Mouse (Mus musculus): ENCODE data around the gene Fam98c. TPM values are rescaled to one million over a fixed set of nuclear protein-coding genes. Genes with fewer than 3 reads are reported as not detected.
"Not testable (repeated sequence)": the region's sequence is repeated elsewhere in the genome, so short reads cannot be mapped to it uniquely, and the experiment has no call there.

The Fam98c gene
- polyA plus RNA-seq, 1 experiment from 2014 or later: 16.3 TPM

DNA sequence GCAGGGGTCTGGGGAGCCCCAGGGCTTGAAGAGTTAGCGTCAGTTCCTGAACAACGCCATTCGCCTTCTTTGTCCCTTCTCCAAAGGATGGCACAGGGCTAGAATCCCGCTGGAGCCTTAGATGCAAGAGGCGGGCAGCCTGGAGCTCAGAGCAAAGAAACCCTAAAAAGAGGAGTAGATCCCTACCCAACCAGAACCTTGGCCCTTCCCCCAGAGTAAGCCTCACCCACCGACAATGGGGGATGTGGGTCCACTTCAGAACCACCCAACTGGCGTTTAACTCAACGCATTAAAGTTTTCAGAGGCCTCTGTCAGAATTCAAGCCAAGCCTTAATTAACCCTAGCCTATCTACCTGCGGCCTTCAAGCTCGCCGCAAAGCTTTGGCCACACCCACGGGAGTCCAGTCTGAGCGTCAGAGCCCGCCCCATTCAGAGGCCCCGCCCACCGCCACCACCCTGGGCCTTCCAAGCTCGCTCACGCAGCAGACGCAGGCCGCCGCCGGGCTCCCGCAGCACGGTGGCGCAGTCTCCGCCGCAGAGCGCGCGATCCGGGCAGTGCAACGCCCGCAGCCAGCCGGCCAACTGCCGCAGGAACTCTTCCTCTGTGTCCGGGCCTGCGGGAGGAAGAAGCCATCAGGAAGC lies 717 bp downstream of the Fam98c start:
- Histone ChIP-seq H3K4me1 (ENCODE audit: insufficient read depth) (0 out of 2 replicates have a peak, but pooled peaks cover 3% of the 10 kb centered on the region), H3K4me3 (ENCODE audit: low read depth, low read length) (peak overlapping the region; percentile 80), H3K9ac (peak overlapping the region; percentile 70), H3K4me2 (peak overlapping the region; percentile 97), H3K27ac (ENCODE audit: low read depth) (peak overlapping the region; percentile 84), H3K36me3 (ENCODE audit: insufficient read depth) (no peaks in the 10 kb centered on the region), H3K27me3 (ENCODE audit: insufficient read depth, low read length) (peaks cover 19% of the 10 kb centered on the region), H3K9me3 (ENCODE audit: low read depth, low read length) (no peaks in the 10 kb centered on the region)
- ATAC-seq (ENCODE audit: insufficient read depth) (peak; percentile 93), DNase-seq (peak; percentile 92)
- TF ChIP-seq CTCF (IDR thresholded peaks at IDR 0.05; ENCODE audit: low read depth): no peak
- WGBS: 7% methylated on average over 37 of the region's 37 CpGs

DNA sequence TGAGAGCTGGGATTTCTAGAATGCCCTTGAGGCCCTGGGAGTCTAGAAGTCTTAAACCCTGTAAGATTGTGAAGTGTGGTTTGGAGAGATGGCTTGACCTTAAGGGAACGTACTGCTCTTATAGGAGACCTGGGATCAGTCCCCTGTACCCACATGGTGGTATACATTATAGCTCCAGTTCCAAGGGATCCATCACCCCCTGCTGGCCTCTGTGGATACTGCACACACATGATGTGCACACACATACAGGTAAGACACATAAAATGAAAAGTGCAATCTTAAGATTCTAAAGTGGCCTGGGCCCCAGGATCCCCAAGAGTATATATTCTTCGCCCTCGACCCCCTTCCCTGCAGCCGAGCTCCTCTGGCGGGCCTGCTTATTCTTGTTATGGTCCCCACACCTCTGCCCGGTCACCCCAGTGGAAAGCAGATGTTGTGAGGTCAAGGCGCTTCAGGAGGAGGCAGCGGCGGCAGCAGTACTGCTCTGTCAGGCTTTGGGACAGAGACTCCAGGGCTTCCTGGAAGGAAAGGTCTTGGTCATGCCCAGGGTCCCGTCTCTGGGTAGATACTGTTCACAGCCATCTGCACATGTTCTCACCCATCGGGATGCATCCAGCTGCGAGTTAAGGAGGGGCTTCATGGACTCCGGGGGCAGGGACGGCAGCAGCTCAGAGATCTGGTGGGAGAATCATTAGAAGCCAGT lies 1.9 kb downstream of the Fam98c start:
- Histone ChIP-seq H3K4me3 (ENCODE audit: low read depth, low read length) (no peak overlapping the region), H3K9ac (no peak overlapping the region), H3K9me3 (ENCODE audit: low read depth, low read length) (no peaks in the 10 kb centered on the region), H3K27me3 (ENCODE audit: insufficient read depth, low read length) (peaks cover 13% of the 10 kb centered on the region), H3K27ac (ENCODE audit: low read depth) (no peak overlapping the region), H3K36me3 (ENCODE audit: insufficient read depth) (no peaks in the 10 kb centered on the region), H3K4me2 (no peak overlapping the region), H3K4me1 (ENCODE audit: insufficient read depth) (0 out of 2 replicates have a peak, but pooled peaks cover 3% of the 10 kb centered on the region)
- DNase-seq: no peak
- 93% methylated on average over 14 of the region's 14 CpGs for WGBS
- no peak for ATAC-seq (ENCODE audit: insufficient read depth)
- peak; percentile 17; the same call in 1 of the 2 replicates for TF ChIP-seq CTCF (IDR thresholded peaks at IDR 0.05; ENCODE audit: low read depth)

DNA sequence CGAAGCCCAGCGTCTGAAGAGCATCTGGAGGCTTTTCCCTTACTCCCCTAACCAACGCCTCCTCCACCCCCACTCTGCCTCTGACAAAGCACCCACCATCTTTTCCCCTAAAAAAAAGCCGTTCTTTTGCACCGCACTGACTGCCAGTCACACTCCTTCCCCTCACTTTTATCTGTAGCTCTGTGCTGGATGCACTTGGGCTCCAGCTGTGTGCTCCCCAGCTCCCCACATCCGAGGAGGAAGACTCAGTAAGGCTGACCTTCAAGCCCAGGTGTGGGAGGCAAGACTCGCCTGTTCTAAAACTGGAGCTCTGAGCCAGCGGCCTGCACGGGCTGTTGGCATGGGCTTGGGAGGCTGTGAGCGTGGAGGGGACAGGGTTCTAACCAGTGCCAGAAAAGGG lies 4.5 kb downstream of the Fam98c start:
- 56% methylated on average over 10 of the region's 10 CpGs for WGBS
- Histone ChIP-seq H3K9me3 (ENCODE audit: low read depth, low read length) (no peaks in the 10 kb centered on the region), H3K9ac (no peak overlapping the region), H3K4me1 (ENCODE audit: insufficient read depth) (0 out of 2 replicates have a peak, but pooled peaks cover 2% of the 10 kb centered on the region), H3K27me3 (ENCODE audit: insufficient read depth, low read length) (no peaks in the 10 kb centered on the region), H3K4me2 (no peak overlapping the region), H3K36me3 (ENCODE audit: insufficient read depth) (no peaks in the 10 kb centered on the region), H3K4me3 (ENCODE audit: low read depth, low read length) (no peak overlapping the region), H3K27ac (ENCODE audit: low read depth) (no peak overlapping the region)
- DNase-seq (no peak), ATAC-seq (ENCODE audit: insufficient read depth) (no peak)
- no peak for TF ChIP-seq CTCF (IDR thresholded peaks at IDR 0.05; ENCODE audit: low read depth)

GRCm38 (mm10) chr7:29148771-29149170 lies 7.3 kb downstream of the Fam98c start:
- no peak overlapping the region for H3K4me3 ChIP-seq (ENCODE audit: low read depth, low read length)
- no peaks in the 10 kb centered on the region for H3K36me3 ChIP-seq (ENCODE audit: insufficient read depth)
- no peak overlapping the region for H3K27ac ChIP-seq (ENCODE audit: low read depth)
- no peak overlapping the region for H3K9ac ChIP-seq
- no peaks in the 10 kb centered on the region for H3K4me1 ChIP-seq (ENCODE audit: insufficient read depth)
- DNase-seq (no peak), ATAC-seq (ENCODE audit: insufficient read depth) (no peak)
- WGBS: 90% methylated on average over 15 of the region's 15 CpGs
- TF ChIP-seq CTCF (IDR thresholded peaks at IDR 0.05; ENCODE audit: low read depth): no peak
- no peaks in the 10 kb centered on the region for H3K27me3 ChIP-seq (ENCODE audit: insufficient read depth, low read length)
- H3K9me3 ChIP-seq (ENCODE audit: low read depth, low read length): no peaks in the 10 kb centered on the region
- H3K4me2 ChIP-seq: no peak overlapping the region

- H3K27ac ChIP-seq (ENCODE audit: low read depth): no peak overlapping the region
- H3K4me2 ChIP-seq: no peak overlapping the region
- ATAC-seq (ENCODE audit: insufficient read depth): no peak
- no peak for DNase-seq
- 65% methylated on average over 7 of the region's 7 CpGs for WGBS
- no peaks in the 10 kb centered on the region for H3K9me3 ChIP-seq (ENCODE audit: low read depth, low read length)
- no peaks in the 10 kb centered on the region for H3K4me1 ChIP-seq (ENCODE audit: insufficient read depth)
- no peak overlapping the region for H3K4me3 ChIP-seq (ENCODE audit: low read depth, low read length)
- H3K36me3 ChIP-seq (ENCODE audit: insufficient read depth): no peaks in the 10 kb centered on the region
- H3K9ac ChIP-seq: no peak overlapping the region
- TF ChIP-seq CTCF (IDR thresholded peaks at IDR 0.05; ENCODE audit: low read depth): no peak
- H3K27me3 ChIP-seq (ENCODE audit: insufficient read depth, low read length): no peaks in the 10 kb centered on the region
These were observed 9.2 kb downstream of the Fam98c start for GRCm38 (mm10) chr7:29146625-29147367.

GRCm38 (mm10) chr7:29144006-29144405 lies 12.0 kb downstream of the Fam98c start:
- H3K4me2 ChIP-seq: no peak overlapping the region
- H3K9ac ChIP-seq: no peak overlapping the region
- H3K9me3 ChIP-seq (ENCODE audit: low read depth, low read length): no peaks in the 10 kb centered on the region
- H3K36me3 ChIP-seq (ENCODE audit: insufficient read depth): no peaks in the 10 kb centered on the region
- no peaks in the 10 kb centered on the region for H3K4me1 ChIP-seq (ENCODE audit: insufficient read depth)
- ATAC-seq (ENCODE audit: insufficient read depth): no peak
- H3K27me3 ChIP-seq (ENCODE audit: insufficient read depth, low read length): no peaks in the 10 kb centered on the region
- TF ChIP-seq CTCF (IDR thresholded peaks at IDR 0.05; ENCODE audit: low read depth): no peak
- no peak overlapping the region for H3K4me3 ChIP-seq (ENCODE audit: low read depth, low read length)
- WGBS: 86% methylated on average over 4 of the region's 4 CpGs
- no peak for DNase-seq
- H3K27ac ChIP-seq (ENCODE audit: low read depth): no peak overlapping the region

GRCm38 (mm10) chr7:29141416-29141815 lies 14.6 kb downstream of the Fam98c start:
- 65% methylated on average over 8 of the region's 8 CpGs for WGBS
- Histone ChIP-seq H3K4me1 (ENCODE audit: insufficient read depth) (no peaks in the 10 kb centered on the region), H3K27ac (ENCODE audit: low read depth) (no peak overlapping the region), H3K36me3 (ENCODE audit: insufficient read depth) (no peaks in the 10 kb centered on the region), H3K27me3 (ENCODE audit: insufficient read depth, low read length) (no peaks in the 10 kb centered on the region), H3K9ac (no peak overlapping the region), H3K9me3 (ENCODE audit: low read depth, low read length) (no peaks in the 10 kb centered on the region), H3K4me2 (no peak overlapping the region), H3K4me3 (ENCODE audit: low read depth, low read length) (no peak overlapping the region)
- no peak for TF ChIP-seq CTCF (IDR thresholded peaks at IDR 0.05; ENCODE audit: low read depth)
- ATAC-seq (ENCODE audit: insufficient read depth): no peak
- no peak for DNase-seq

- 84% methylated on average over 3 of the region's 4 CpGs for WGBS
- not testable (repeated sequence) for ATAC-seq (ENCODE audit: insufficient read depth); DNase-seq
These were observed 16.8 kb downstream of the Fam98c start for GRCm38 (mm10) chr7:29139237-29139636.

More at GRCm38 (mm10) chr7:29139237-29139636, 16.8 kb downstream of the Fam98c start:
- not testable (repeated sequence) for H3K4me1 ChIP-seq (ENCODE audit: insufficient read depth); H3K9ac ChIP-seq; H3K27ac ChIP-seq (ENCODE audit: low read depth); H3K36me3 ChIP-seq (ENCODE audit: insufficient read depth); H3K9me3 ChIP-seq (ENCODE audit: low read depth, low read length); H3K4me2 ChIP-seq; H3K4me3 ChIP-seq (ENCODE audit: low read depth, low read length); H3K27me3 ChIP-seq (ENCODE audit: insufficient read depth, low read length)
